Mouse (Mus musculus): Measurements from ENCODE around the gene Pdlim7. TPM values are rescaled to one million over a fixed set of nuclear protein-coding genes. Genes with fewer than 3 reads are reported as not detected.

Pdlim7 gene
- polyA plus RNA-seq, 1 experiment from 2014 or later, result 165 TPM

DNA sequence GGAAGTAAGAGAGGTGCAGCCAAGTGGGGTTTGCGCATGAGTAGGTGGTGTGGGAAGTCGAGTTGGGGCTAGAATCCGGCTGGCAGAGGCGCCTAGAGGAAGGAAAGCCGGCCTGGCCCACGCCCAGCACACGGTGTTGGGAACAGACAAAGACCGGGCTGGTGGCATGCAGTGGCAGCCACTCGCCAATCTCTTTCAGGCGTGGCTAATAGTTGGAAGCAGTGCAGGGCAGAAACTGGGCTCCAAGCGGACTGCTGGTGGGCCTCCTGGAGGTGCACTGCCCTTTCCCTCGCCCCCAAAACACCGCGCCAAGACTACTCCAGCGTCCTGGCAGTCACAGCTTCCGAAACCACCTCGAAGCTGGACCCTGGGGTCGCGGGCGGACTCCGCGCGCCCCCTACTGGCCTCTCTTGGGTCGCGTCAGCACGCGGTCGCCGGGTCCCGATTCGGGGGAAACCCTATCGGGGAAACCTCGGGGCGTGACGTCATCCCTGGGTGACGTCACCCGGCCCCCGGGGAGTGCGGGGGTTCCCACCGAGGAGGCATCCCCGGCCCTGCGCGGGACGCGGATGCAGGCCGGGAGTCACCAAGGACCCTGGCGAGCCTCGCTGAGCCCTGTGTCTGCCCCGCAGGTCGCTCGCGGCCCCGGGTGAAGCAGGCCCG is 42.2 kb downstream of the Pdlim7 start:
- WGBS, result 1% methylated on average over 54 of the region's 54 CpGs
- no peaks in the 10 kb centered on the region for H3K27me3 ChIP-seq (ENCODE audit: control insufficient read depth, insufficient read depth, low read length)
- DNase-seq (ENCODE audit: low spot score), result peak; percentile 98

GRCm38 (mm10) chr13:55470372-55470771 is 43.1 kb downstream of the Pdlim7 start:
- Histone ChIP-seq H3K4me2 (ENCODE audit: low read depth, low read length, severe bottlenecking) (no peak overlapping the region; the same call in 1 of the 2 replicates), H3K9me3 (ENCODE audit: control insufficient read depth, low read length) (no peaks in the 10 kb centered on the region), H3K36me3 (ENCODE audit: control insufficient read depth, insufficient read depth, low read length) (peaks cover 3% of the 10 kb centered on the region; the same call in 1 of the 2 replicates), H3K4me3 (ENCODE audit: low read depth, low read length) (no peak overlapping the region), H3K4me1 (replicated peaks; ENCODE audit: control insufficient read depth, insufficient read depth, low read length) (peaks cover 61% of the 10 kb centered on the region), H3K27me3 (ENCODE audit: control insufficient read depth, insufficient read depth, low read length) (no peaks in the 10 kb centered on the region), H3K9ac (ENCODE audit: low read length) (peak overlapping the region; percentile 77), H3K27ac (ENCODE audit: low read depth, low read length) (peak overlapping the region; percentile 19; the same call in 1 of the 2 replicates)
- ATAC-seq (replicated peaks; ENCODE audit: low FRiP score) (no peak), DNase-seq (ENCODE audit: low spot score) (peak; percentile 76)
- 45% methylated on average over 9 of the region's 9 CpGs for WGBS

More for the DNA sequence above, 42.2 kb downstream of the Pdlim7 start:
- H3K4me3 ChIP-seq (ENCODE audit: low read depth, low read length), result peak overlapping the region; percentile 49
- peak overlapping the region; percentile 77 for H3K9ac ChIP-seq (ENCODE audit: low read length)
- no peaks in the 10 kb centered on the region for H3K9me3 ChIP-seq (ENCODE audit: control insufficient read depth, low read length)
- H3K36me3 ChIP-seq (ENCODE audit: control insufficient read depth, insufficient read depth, low read length), result peaks cover 6% of the 10 kb centered on the region; the same call in 1 of the 2 replicates
- H3K4me1 ChIP-seq (replicated peaks; ENCODE audit: control insufficient read depth, insufficient read depth, low read length), result peaks cover 60% of the 10 kb centered on the region
- H3K4me2 ChIP-seq (ENCODE audit: low read depth, low read length, severe bottlenecking), result peak overlapping the region; percentile 100
- ATAC-seq (replicated peaks; ENCODE audit: low FRiP score), result peak; percentile 57
- peak overlapping the region; percentile 66 for H3K27ac ChIP-seq (ENCODE audit: low read depth, low read length)

DNA sequence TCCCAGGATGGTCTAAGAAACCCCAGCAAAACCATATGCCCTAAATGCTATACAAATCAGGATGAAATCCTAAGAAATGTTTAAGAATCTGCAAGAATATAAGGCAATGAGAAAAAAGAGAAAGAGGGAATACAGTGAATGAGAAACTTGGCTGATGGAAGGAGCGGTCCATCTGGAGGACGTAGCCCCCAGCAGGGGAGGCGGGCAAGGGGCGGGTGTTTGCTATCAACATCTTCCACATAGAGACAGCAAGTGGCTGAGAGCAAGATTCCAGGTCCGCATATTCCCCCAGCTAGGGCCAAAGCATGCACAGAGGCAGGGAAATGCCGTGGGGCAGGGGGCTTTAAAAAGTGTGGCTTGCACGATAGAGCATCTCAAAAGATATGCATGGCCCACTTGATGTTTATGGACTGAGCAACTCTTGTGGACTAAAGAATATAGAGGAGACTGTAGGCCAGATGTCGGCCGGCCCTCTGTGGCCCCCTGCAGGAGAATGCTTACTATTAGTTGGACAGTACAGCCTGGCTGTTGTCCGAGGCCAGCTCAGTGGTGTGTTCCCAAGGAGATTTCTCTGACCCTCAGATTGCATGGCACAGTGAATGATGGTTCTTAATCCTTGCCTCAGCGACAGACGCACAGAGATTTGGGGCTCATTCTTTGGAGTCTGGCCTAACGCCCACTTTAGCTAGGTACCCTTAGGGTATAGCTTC is 44.5 kb downstream of the Pdlim7 start:
- Histone ChIP-seq H3K9ac (ENCODE audit: low read length) (no peak overlapping the region), H3K27ac (ENCODE audit: low read depth, low read length) (no peak overlapping the region), H3K4me3 (ENCODE audit: low read depth, low read length) (no peak overlapping the region), H3K27me3 (ENCODE audit: control insufficient read depth, insufficient read depth, low read length) (no peaks in the 10 kb centered on the region), H3K4me1 (replicated peaks; ENCODE audit: control insufficient read depth, insufficient read depth, low read length) (peaks cover 51% of the 10 kb centered on the region), H3K36me3 (ENCODE audit: control insufficient read depth, insufficient read depth, low read length) (no peaks in the 10 kb centered on the region), H3K9me3 (ENCODE audit: control insufficient read depth, low read length) (no peaks in the 10 kb centered on the region), H3K4me2 (ENCODE audit: low read depth, low read length, severe bottlenecking) (no peak overlapping the region)
- ATAC-seq (replicated peaks; ENCODE audit: low FRiP score) (no peak), DNase-seq (ENCODE audit: low spot score) (no peak)
- 44% methylated on average over 13 of the region's 13 CpGs for WGBS

GRCm38 (mm10) chr13:55465830-55466440 is 47.5 kb downstream of the Pdlim7 start:
- H3K36me3 ChIP-seq (ENCODE audit: control insufficient read depth, insufficient read depth, low read length), result no peaks in the 10 kb centered on the region
- H3K9ac ChIP-seq (ENCODE audit: low read length), result peak overlapping the region; percentile 4
- H3K27me3 ChIP-seq (ENCODE audit: control insufficient read depth, insufficient read depth, low read length), result no peaks in the 10 kb centered on the region
- no peaks in the 10 kb centered on the region for H3K9me3 ChIP-seq (ENCODE audit: control insufficient read depth, low read length)
- peaks cover 38% of the 10 kb centered on the region for H3K4me1 ChIP-seq (replicated peaks; ENCODE audit: control insufficient read depth, insufficient read depth, low read length)
- H3K4me3 ChIP-seq (ENCODE audit: low read depth, low read length), result no peak overlapping the region
- peak overlapping the region; percentile 94; the same call in 1 of the 2 replicates for H3K4me2 ChIP-seq (ENCODE audit: low read depth, low read length, severe bottlenecking)
- DNase-seq (ENCODE audit: low spot score), result no peak
- no peak for ATAC-seq (replicated peaks; ENCODE audit: low FRiP score)
- WGBS, result 78% methylated on average over 5 of the region's 5 CpGs
- peak overlapping the region; percentile 97; the same call in 1 of the 2 replicates for H3K27ac ChIP-seq (ENCODE audit: low read depth, low read length)

- Histone ChIP-seq H3K4me1 (replicated peaks; ENCODE audit: control insufficient read depth, insufficient read depth, low read length) (peaks cover 30% of the 10 kb centered on the region), H3K4me3 (ENCODE audit: low read depth, low read length) (peak overlapping the region; percentile 66), H3K4me2 (ENCODE audit: low read depth, low read length, severe bottlenecking) (peak overlapping the region; percentile 94), H3K9me3 (ENCODE audit: control insufficient read depth, low read length) (no peaks in the 10 kb centered on the region), H3K9ac (ENCODE audit: low read length) (peak overlapping the region; percentile 90), H3K36me3 (ENCODE audit: control insufficient read depth, insufficient read depth, low read length) (no peaks in the 10 kb centered on the region; the same call in 1 of the 2 replicates), H3K27me3 (ENCODE audit: control insufficient read depth, insufficient read depth, low read length) (no peaks in the 10 kb centered on the region), H3K27ac (ENCODE audit: low read depth, low read length) (peak overlapping the region; percentile 97)
- WGBS, result 8% methylated on average over 3 of the region's 3 CpGs
- ATAC-seq (replicated peaks; ENCODE audit: low FRiP score), result peak; percentile 20
- DNase-seq (ENCODE audit: low spot score), result peak; percentile 76
These were observed 48.3 kb downstream of the Pdlim7 start for GRCm38 (mm10) chr13:55465184-55465583.

DNA sequence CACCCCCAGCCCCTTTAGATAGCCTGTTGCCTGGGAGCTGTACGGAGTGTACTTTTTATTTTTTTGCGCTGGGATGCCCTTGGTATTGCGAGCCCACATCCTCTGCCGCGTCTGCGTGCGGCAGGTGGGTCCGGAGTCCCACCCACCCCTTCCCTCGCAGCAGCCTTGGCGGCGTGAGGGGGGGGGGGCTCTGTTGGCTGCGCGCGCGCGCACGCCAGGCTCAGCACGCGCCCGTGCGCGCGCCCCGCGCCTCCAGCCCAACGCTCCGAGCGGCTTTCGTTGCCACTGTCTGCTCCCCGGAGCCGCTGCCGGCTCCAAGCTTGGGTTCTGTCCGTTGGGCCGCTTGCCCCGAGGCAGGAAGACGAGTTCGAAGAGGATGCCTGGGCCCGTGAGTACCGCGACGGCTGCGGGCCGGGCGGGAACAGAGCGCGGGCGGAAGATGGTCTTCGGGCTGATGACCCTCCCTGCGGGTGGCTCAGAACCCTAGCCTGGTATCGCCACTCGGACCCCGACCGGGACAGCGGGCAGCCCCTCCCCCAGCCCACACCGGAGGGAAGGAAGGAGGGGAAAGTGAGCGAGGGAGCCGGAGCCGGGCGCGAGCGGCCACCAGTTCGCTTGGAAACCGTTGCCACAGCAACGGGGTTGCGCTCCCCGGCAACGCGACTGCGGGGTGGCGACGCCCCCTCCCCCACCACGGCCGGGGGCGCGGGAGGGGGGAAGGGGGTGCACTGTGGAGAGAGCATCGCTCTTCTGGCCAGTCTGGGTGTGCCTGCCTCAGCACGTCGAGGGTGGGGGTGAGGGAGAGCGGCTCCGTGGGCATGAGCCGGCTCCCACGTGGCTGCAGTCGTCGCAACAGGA is 49.2 kb downstream of the Pdlim7 start, which contains the start of gene Prr7:
Gene Prr7 (plus strand): TSS at position 241 of the 858 bp plus-strand sequence.
- H3K4me2 ChIP-seq (ENCODE audit: low read depth, low read length, severe bottlenecking), result peak within 1 kb of the TSS; percentile 94
- peak within 1 kb of the TSS; percentile 97 for H3K27ac ChIP-seq (ENCODE audit: low read depth, low read length)
- no peaks in the 10 kb centered on the region for H3K9me3 ChIP-seq (ENCODE audit: control insufficient read depth, low read length)
- ATAC-seq (replicated peaks; ENCODE audit: low FRiP score) (peak; percentile 84), DNase-seq (ENCODE audit: low spot score) (peak; percentile 93)
- no peaks in the 10 kb centered on the region for H3K27me3 ChIP-seq (ENCODE audit: control insufficient read depth, insufficient read depth, low read length)
- H3K9ac ChIP-seq (ENCODE audit: low read length), result peak within 1 kb of the TSS; percentile 90
- H3K4me1 ChIP-seq (replicated peaks; ENCODE audit: control insufficient read depth, insufficient read depth, low read length), result peaks cover 26% of the 10 kb centered on the region
- no peaks in the 10 kb centered on the region; the same call in 1 of the 2 replicates for H3K36me3 ChIP-seq (ENCODE audit: control insufficient read depth, insufficient read depth, low read length)
- WGBS, result under 1% methylated on average over 71 of the region's 84 CpGs
- peak within 1 kb of the TSS; percentile 66 for H3K4me3 ChIP-seq (ENCODE audit: low read depth, low read length)

DNA sequence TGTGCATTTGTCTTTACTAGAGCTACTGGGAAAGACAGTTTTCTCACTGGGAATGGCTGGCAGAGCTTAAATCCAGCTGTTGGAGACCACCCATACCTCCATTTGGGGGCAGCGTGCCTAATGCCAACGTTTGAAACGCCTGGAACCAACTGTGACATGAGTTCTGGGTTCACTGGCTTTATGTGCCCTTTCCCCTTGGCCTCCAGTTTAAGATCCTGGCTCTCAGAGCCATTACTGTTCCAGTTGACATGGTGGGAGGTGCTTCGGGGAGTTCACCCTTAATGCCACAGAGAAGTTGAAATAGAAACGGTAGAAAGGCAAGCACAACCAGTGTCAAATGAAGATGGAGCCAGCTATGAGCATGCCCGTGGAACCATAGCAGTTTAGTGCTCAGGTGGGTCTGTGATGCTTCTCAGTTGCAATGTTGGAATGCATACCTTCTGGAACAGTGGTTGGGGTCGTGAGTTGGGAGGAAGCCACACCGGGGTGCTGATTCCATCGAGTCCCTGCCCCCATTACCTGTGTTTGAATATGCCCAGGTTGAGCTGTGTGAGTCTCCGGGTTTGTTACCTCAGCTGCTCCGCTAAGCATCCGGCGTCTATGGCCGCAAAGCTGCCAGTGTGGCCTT is 50.0 kb downstream of the Pdlim7 start:
- Histone ChIP-seq H3K27me3 (ENCODE audit: control insufficient read depth, insufficient read depth, low read length) (no peaks in the 10 kb centered on the region), H3K4me2 (ENCODE audit: low read depth, low read length, severe bottlenecking) (peak overlapping the region; percentile 94), H3K36me3 (ENCODE audit: control insufficient read depth, insufficient read depth, low read length) (no peaks in the 10 kb centered on the region; the same call in 1 of the 2 replicates), H3K4me1 (replicated peaks; ENCODE audit: control insufficient read depth, insufficient read depth, low read length) (peaks cover 22% of the 10 kb centered on the region), H3K27ac (ENCODE audit: low read depth, low read length) (peak overlapping the region; percentile 97), H3K9me3 (ENCODE audit: control insufficient read depth, low read length) (no peaks in the 10 kb centered on the region), H3K9ac (ENCODE audit: low read length) (peak overlapping the region; percentile 90), H3K4me3 (ENCODE audit: low read depth, low read length) (peak overlapping the region; percentile 66)
- ATAC-seq (replicated peaks; ENCODE audit: low FRiP score), result peak; percentile 8
- WGBS, result 10% methylated on average over 14 of the region's 14 CpGs
- no peak for DNase-seq (ENCODE audit: low spot score)

Data from forebrain, embryonic 11.5 days (tissue).